Mouse (Mus musculus): ENCODE results near the gene Prima1. TPM values are rescaled to one million over a fixed set of nuclear protein-coding genes. Genes with fewer than 3 reads are reported as not detected.

The Prima1 gene
- polyA plus RNA-seq, 1 experiment: not detected

DNA sequence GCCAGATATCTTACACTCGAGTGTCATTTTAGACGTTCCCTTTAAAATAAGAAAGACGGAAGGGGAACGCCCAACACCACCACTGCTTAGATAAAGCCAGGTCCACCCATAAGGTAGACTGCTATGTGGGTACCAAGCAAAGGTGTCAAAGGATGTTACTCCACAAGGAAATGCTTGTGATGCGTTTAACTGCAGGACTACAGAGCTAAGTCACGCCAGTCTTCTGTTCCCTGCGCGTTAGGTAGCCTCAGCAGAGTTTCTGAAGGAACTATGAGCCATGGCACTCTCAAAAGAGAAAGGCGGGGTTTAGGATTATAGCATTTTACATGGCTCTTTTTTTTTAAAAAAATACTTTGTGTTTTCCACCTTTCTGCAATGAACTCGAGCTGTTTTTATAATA lies 78.4 kb downstream of the Prima1 start:
- H3K4me3 ChIP-seq (ENCODE audit: insufficient read depth, low read length): no peak overlapping the region
- no peaks in the 10 kb centered on the region for H3K4me1 ChIP-seq (ENCODE audit: control insufficient read depth, insufficient read depth, low read length)
- TF ChIP-seq POLR2A (IDR thresholded peaks at IDR 0.05; ENCODE audit: borderline replicate concordance, low read depth, low read length) (no peak), CTCF (IDR thresholded peaks at IDR 0.05; ENCODE audit: low read depth, low read length) (no peak)
- H3K27ac ChIP-seq (ENCODE audit: insufficient read depth, low read depth, low read length): no peak overlapping the region

DNA sequence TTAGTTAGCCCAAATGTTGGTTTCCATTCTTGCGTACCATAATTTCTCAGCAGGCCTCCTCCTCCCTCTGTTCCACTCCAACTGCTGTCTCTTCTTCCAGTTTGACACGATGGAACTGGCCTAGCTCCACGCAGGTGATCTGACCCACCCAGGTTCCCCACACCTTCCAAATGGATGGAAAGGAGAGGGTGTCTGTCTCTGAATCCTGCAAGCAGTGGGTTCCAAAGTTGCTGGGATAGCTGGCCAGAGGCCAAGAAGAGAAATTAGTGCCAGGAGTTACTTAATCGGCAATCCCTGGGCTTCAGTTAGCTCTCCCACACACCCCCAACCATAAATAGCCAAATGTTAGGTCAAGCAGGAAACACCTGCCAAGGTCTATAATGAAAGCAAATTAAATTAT lies 81.2 kb downstream of the Prima1 start:
- no peak overlapping the region for H3K27ac ChIP-seq (ENCODE audit: insufficient read depth, low read depth, low read length)
- H3K4me3 ChIP-seq (ENCODE audit: insufficient read depth, low read length): no peak overlapping the region
- H3K4me1 ChIP-seq (ENCODE audit: control insufficient read depth, insufficient read depth, low read length): no peaks in the 10 kb centered on the region
- TF ChIP-seq POLR2A (IDR thresholded peaks at IDR 0.05; ENCODE audit: borderline replicate concordance, low read depth, low read length): no peak
- no peak for TF ChIP-seq CTCF (IDR thresholded peaks at IDR 0.05; ENCODE audit: low read depth, low read length)

DNA sequence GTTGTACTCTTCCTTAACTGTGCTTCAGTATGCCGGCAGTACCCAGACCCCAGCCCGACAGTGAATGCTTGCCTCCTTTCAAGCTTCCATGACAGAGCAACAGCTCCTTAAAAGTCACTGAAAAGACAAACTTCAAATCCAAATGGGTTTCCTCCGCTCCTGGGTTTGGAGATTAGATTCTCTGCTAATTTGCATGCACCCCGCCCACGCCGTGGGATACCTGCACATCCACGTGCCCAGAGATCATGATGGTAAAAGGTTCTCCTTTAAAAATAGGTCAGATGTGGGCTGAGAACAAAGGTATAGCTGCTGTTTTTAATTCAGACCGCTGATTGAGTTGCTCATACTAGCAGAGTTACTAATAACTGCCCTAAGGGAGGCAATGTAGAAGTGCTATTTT lies 82.9 kb downstream of the Prima1 start:
- TF ChIP-seq CTCF (IDR thresholded peaks at IDR 0.05; ENCODE audit: low read depth, low read length) (no peak), POLR2A (IDR thresholded peaks at IDR 0.05; ENCODE audit: borderline replicate concordance, low read depth, low read length) (no peak)

DNA sequence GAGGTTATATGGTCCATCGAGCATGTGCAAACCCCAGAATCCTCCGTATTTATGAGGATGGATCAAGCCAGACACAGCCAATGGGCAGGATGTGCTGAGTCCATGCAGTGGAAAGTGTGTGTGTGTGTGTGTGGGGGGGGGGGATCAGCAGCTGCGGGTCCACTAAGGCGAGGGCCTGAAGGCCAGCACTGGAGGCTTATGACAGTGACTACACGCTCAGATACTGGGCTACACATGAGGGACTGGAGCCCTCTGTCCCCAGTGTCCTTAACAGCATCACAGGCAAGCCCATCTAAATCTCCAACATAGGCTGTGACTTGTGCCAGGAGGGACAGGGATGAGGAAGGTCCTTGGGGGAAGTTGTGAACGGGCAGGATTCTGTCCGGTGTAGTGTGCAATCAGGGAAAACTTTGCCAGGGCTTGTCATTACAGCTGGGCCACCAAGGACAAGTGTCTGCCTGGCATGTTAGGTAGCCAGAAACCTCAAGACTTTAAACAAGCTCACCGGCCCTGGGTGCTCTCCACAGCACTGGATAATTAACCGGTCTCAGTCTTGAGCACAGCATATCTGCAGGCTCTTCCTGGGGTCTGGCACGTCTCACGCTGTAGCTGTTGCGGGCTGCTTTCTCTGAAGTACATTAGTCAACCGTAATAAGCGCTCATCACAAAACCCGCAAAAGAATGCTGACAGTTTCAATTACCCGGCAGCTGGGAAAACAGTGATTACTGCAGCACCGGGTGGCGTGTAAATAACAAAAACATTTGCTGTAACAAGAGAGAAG lies 84.6 kb downstream of the Prima1 start:
- H3K27ac ChIP-seq (ENCODE audit: insufficient read depth, low read depth, low read length): no peak overlapping the region
- no peak overlapping the region for H3K4me3 ChIP-seq (ENCODE audit: insufficient read depth, low read length)
- no peaks in the 10 kb centered on the region for H3K4me1 ChIP-seq (ENCODE audit: control insufficient read depth, insufficient read depth, low read length)
- no peak for TF ChIP-seq POLR2A (IDR thresholded peaks at IDR 0.05; ENCODE audit: borderline replicate concordance, low read depth, low read length)

More for the DNA sequence above, 82.9 kb downstream of the Prima1 start:
- H3K4me3 ChIP-seq (ENCODE audit: insufficient read depth, low read length): no peak overlapping the region
- no peak overlapping the region for H3K27ac ChIP-seq (ENCODE audit: insufficient read depth, low read depth, low read length)
- H3K4me1 ChIP-seq (ENCODE audit: control insufficient read depth, insufficient read depth, low read length): no peaks in the 10 kb centered on the region

DNA sequence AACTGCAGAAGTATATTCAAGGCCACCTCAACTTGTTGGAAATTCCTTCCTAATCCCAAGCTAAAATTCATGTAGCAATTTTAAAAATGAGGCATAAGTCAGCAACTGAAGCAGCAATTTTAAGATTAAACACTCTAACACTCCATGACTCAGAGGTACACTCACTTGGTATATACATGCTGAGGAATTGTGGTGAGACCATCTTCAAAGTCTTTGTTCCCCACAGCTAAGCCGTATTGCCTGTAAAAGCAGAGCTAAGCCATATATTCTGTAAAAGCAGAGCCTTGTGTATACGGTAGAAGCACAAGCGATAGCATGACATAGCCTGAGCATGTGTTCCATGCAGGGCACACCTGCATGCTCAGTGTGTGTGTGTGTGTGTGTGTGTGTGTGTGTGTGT lies 86.5 kb downstream of the Prima1 start:
- no peak overlapping the region for H3K4me3 ChIP-seq (ENCODE audit: insufficient read depth, low read length)
- TF ChIP-seq POLR2A (IDR thresholded peaks at IDR 0.05; ENCODE audit: borderline replicate concordance, low read depth, low read length): no peak
- no peak for TF ChIP-seq CTCF (IDR thresholded peaks at IDR 0.05; ENCODE audit: low read depth, low read length)
- H3K27ac ChIP-seq (ENCODE audit: insufficient read depth, low read depth, low read length): no peak overlapping the region
- H3K4me1 ChIP-seq (ENCODE audit: control insufficient read depth, insufficient read depth, low read length): no peaks in the 10 kb centered on the region

DNA sequence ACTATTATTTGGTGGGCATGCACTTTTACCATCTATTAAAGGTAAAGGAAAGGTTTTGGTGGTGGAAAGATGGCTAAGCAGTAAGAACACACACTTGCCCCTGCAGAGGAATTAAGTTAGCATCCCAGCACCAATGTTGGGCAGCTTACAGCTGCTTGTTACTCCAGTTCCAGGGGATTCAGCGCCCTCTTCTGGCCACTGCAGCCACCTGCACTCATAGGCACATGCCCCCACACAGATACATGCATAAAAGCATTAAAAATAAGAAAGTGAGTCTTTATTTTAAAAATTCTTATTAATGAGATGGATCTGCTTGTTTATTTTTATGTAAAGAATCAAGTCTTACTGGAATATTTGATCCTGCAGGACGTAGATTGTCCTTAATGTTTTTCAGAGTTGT lies 87.0 kb downstream of the Prima1 start:
- Histone ChIP-seq H3K4me1 (ENCODE audit: control insufficient read depth, insufficient read depth, low read length) (no peaks in the 10 kb centered on the region), H3K27ac (ENCODE audit: insufficient read depth, low read depth, low read length) (no peak overlapping the region), H3K4me3 (ENCODE audit: insufficient read depth, low read length) (no peak overlapping the region)
- TF ChIP-seq POLR2A (IDR thresholded peaks at IDR 0.05; ENCODE audit: borderline replicate concordance, low read depth, low read length) (no peak), CTCF (IDR thresholded peaks at IDR 0.05; ENCODE audit: low read depth, low read length) (no peak)

DNA sequence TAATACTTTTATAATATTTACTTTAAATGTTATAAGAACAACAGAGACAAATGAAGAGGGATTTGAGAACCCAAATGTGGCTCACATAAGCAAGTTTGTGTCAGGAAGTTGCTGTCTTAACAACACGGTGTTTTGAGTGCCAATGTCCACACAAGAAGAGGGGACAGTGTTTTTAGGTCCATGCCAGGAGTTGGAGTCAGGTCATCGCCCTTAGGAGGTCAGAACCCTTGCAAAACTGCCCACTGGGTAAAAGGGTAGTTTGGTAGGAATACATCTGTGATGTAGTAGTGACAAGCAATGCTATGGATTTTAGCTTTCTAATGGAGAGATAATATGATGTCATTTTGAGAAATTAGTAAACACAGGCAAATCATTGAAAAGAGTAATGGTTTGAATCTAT lies 91.7 kb downstream of the Prima1 start:
- H3K4me3 ChIP-seq (ENCODE audit: insufficient read depth, low read length): no peak overlapping the region
- no peak overlapping the region for H3K27ac ChIP-seq (ENCODE audit: insufficient read depth, low read depth, low read length)
- TF ChIP-seq CTCF (IDR thresholded peaks at IDR 0.05; ENCODE audit: low read depth, low read length) (no peak), POLR2A (IDR thresholded peaks at IDR 0.05; ENCODE audit: borderline replicate concordance, low read depth, low read length) (no peak)
- no peaks in the 10 kb centered on the region for H3K4me1 ChIP-seq (ENCODE audit: control insufficient read depth, insufficient read depth, low read length)

Other genes starting within 250 kb of the Prima1 start
- not detected in 2 replicates for gene Fam181a, start 68.8 kb upstream of the Prima1 start, polyA plus RNA-seq (2012; ENCODE audit: insufficient read depth, insufficient read length, missing spikeins)
- gene Asb2, start 113.9 kb upstream of the Prima1 start, polyA plus RNA-seq (2012; ENCODE audit: insufficient read depth, insufficient read length, missing spikeins): 2.1 TPM in 2 replicates
- 3.8 and 5.6 TPM in 2 replicates for gene Otub2, start 146.5 kb upstream of the Prima1 start, polyA plus RNA-seq (2012; ENCODE audit: insufficient read depth, insufficient read length, missing spikeins)
- gene 9330161L09Rik, start 165.7 kb upstream of the Prima1 start, polyA plus RNA-seq (2012; ENCODE audit: insufficient read depth, insufficient read length, missing spikeins): 1.9 TPM in 1 of 2 replicates, not detected in the other
- gene Ddx24, start 183.7 kb upstream of the Prima1 start, polyA plus RNA-seq (2012; ENCODE audit: insufficient read depth, insufficient read length, missing spikeins): 58.7 and 62.6 TPM in 2 replicates
- 93.3 and 100 TPM in 2 replicates for gene Ifi27, start 192.1 kb upstream of the Prima1 start, polyA plus RNA-seq (2012; ENCODE audit: insufficient read depth, insufficient read length, missing spikeins)
- gene Ifi27l2a, start 201.5 kb upstream of the Prima1 start, polyA plus RNA-seq (2012; ENCODE audit: insufficient read depth, insufficient read length, missing spikeins): 1,008 and 1,016 TPM in 2 replicates
- gene Ifi27l2b, start 215.1 kb upstream of the Prima1 start, polyA plus RNA-seq (2012; ENCODE audit: insufficient read depth, insufficient read length, missing spikeins): not detected in 2 replicates